Mouse (Mus musculus) midbrain, postnatal 0 days (tissue): ENCODE results near the gene Olfr211. TPM values are rescaled to one million over a fixed set of nuclear protein-coding genes. Genes with fewer than 3 reads are reported as not detected.

Experiments used
- ATAC-seq: fragments of 200-750 bp; cut with Nextera tagmentation; 2 replicates; pipeline ENCODE4 v1.8.0; 2017; ENCODE audit warnings: moderate number of reproducible peaks, mild to moderate bottlenecking, moderate TSS enrichment, moderate library complexity; ENCODE audit not compliant: low FRiP score
- DNase-seq: peaks from one replicate; pipeline ENCODE4 v3.0.0-alpha.2; 2015; ENCODE audit warnings: low spot score
- H3K27ac ChIP-seq: fragments of 300-500 bp; sonication (generic); 2 replicates; pipeline ENCODE4 v1.5.1; 2014; ENCODE audit warnings: low read depth, mild to moderate bottlenecking, low read length, mixed read lengths
- H3K27me3 ChIP-seq: fragments of 300-500 bp; sonication (generic); 2 replicates; pipeline ENCODE4 v1.6.1; 2014; ENCODE audit warnings: low read length, control low read depth, mixed read lengths; ENCODE audit not compliant: insufficient read depth
- H3K36me3 ChIP-seq: fragments of 300-500 bp; sonication (generic); 2 replicates; pipeline ENCODE4 v1.6.1; 2014; ENCODE audit warnings: low read length, control low read depth, mixed read lengths; ENCODE audit not compliant: insufficient read depth
- H3K4me1 ChIP-seq: fragments of 300-500 bp; sonication (generic); 2 replicates; pipeline ENCODE4 v1.6.1; 2014; ENCODE audit warnings: mild to moderate bottlenecking, control low read depth, antibody characterized with exemption, low read length, mixed read lengths; ENCODE audit not compliant: insufficient read depth
- H3K4me2 ChIP-seq: fragments of 300-500 bp; sonication (generic); 2 replicates; pipeline ENCODE4 v1.6.1; 2014; ENCODE audit warnings: low read depth, mild to moderate bottlenecking, low read length, mixed read lengths; ENCODE audit not compliant: poor library complexity, severe bottlenecking
- H3K4me3 ChIP-seq: fragments of 300-500 bp; sonication (generic); 2 replicates; pipeline ENCODE4 v1.5.1; 2014; ENCODE audit warnings: low read depth, mild to moderate bottlenecking, low read length, moderate library complexity
- H3K9ac ChIP-seq: fragments of 300-500 bp; sonication (generic); replicated peaks from 2 replicates; pipeline ENCODE4 v1.6.1; 2014; ENCODE audit warnings: mild to moderate bottlenecking, low read length, moderate library complexity, mixed read lengths; ENCODE audit not compliant: poor library complexity, severe bottlenecking
- H3K9me3 ChIP-seq: fragments of 300-500 bp; sonication (generic); 2 replicates; pipeline ENCODE4 v1.6.1; 2016; ENCODE audit warnings: low read length, control low read depth
- CTCF ChIP-seq: IDR thresholded peaks from 2 replicates; pipeline ENCODE4 v1.5.1; 2016; ENCODE audit warnings: antibody characterized with exemption, mild to moderate bottlenecking
- WGBS: fragments of 180-500 bp; shearing (Covaris S2); extraction: QIAGEN DNeasy Blood & Tissue Kit; methylation state at CpG from one replicate; pipeline ENCODE4 v1.1.7; 2014; 5-methylcytosine and 5-hydroxymethylcytosine counted together
- polyA plus RNA-seq: library from polyadenylated mRNA; unstranded; fragments of >200 nt; fragmentation: Nextera tagmentation; extraction: Ambion mirVana; gene quantifications from 2 replicates; pipeline ENCODE4 v1.2.1, GENCODE M21; 2015
- total RNA-seq: library from RNA; depleted of rRNA; stranded (reverse); fragments of >200 nt; gene quantifications from 2 replicates; pipeline ENCODE4 v1.2.3, GENCODE M21; 2014

Gene Olfr211
- total and polyA plus RNA-seq, 2 experiments from 2014 or later = not detected

DNA sequence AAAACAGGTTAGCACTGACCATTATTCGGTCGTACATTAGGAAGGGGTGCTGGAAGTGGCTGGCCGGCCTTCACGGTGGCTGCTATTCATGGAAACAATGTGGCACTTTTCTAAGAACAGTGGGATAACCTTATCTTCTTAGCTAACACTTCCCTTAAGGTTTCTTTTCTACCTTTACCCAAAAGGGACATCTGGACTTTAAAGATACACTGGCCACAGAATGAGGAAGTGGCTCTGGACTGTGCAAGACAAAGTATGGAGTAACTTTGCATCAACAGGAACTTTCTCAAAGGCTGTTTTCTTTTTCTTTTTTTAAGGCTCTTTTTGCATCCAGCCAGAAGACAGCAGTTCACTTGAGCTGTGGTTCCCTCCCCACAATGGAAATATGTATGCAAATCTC, 30.2 kb upstream of the Olfr211 start:
- Histone ChIP-seq H3K9ac (no peak overlapping the region), H3K4me3 (no peak overlapping the region), H3K4me1 (peaks cover 5% of the 10 kb centered on the region; the same call in 1 of the 2 replicates), H3K27ac (no peak overlapping the region), H3K4me2 (no peak overlapping the region), H3K9me3 (no peaks in the 10 kb centered on the region), H3K36me3 (no peaks in the 10 kb centered on the region), H3K27me3 (peaks cover 19% of the 10 kb centered on the region)
- DNase-seq (no peak), ATAC-seq (no peak)
- 75% methylated on average over 4 of the region's 4 CpGs for WGBS
- no peak for TF ChIP-seq CTCF

DNA sequence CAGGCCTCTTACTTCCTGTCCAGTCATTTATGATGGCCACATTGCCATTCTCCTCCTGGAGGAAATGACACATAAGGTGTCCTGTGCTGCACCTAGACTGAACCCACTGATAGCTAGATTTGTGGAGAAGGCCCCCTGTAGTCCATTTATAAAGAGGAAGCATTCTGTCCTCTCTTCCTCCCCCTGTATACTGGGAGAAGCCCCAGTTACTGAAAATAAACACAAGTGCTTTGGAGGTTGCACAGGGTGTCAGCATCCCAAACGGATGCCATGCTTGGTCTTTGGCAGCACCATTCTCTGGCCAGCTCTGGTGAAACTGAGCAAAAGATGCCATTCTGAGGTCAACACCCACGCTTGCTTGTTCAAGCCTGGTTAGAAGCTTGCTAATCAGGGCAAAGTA, 29.7 kb upstream of the Olfr211 start:
- Histone ChIP-seq H3K27ac (no peak overlapping the region), H3K27me3 (peaks cover 19% of the 10 kb centered on the region), H3K4me1 (peaks cover 5% of the 10 kb centered on the region; the same call in 1 of the 2 replicates), H3K9ac (no peak overlapping the region), H3K4me3 (no peak overlapping the region), H3K36me3 (no peaks in the 10 kb centered on the region), H3K4me2 (no peak overlapping the region), H3K9me3 (no peaks in the 10 kb centered on the region)
- 79% methylated on average over 2 of the region's 2 CpGs for WGBS
- no peak for DNase-seq
- no peak for ATAC-seq
- no peak for TF ChIP-seq CTCF

GRCm38 (mm10) chr6:116460544-116461283, 28.2 kb upstream of the Olfr211 start, which contains the start of gene Alox5:
Gene Alox5 (minus strand): TSS chr6:116461178.
- peak within 1 kb of the TSS; percentile 59 for H3K4me2 ChIP-seq
- ATAC-seq (no peak), DNase-seq (no peak)
- H3K4me1 ChIP-seq = peaks cover 5% of the 10 kb centered on the region; the same call in 1 of the 2 replicates
- no peaks in the 10 kb centered on the region for H3K9me3 ChIP-seq
- no peaks in the 10 kb centered on the region for H3K36me3 ChIP-seq
- whole genome bisulfite sequencing = 4% methylated on average over 43 of the region's 43 CpGs
- no peak within 1 kb of the TSS for H3K27ac ChIP-seq
- H3K9ac ChIP-seq = 0 out of 2 replicates have a peak within 1 kb of the TSS, but pooled peaks have one; percentile 13
- peak within 1 kb of the TSS; percentile 34 for H3K4me3 ChIP-seq
- TF ChIP-seq CTCF = peak; percentile 4; the same call in 1 of the 2 replicates
- H3K27me3 ChIP-seq = peaks cover 19% of the 10 kb centered on the region

- no peak overlapping the region for H3K27ac ChIP-seq
- no peak overlapping the region for H3K9ac ChIP-seq
- H3K4me3 ChIP-seq = no peak overlapping the region
- H3K27me3 ChIP-seq = no peaks in the 10 kb centered on the region
- H3K4me1 ChIP-seq = no peaks in the 10 kb centered on the region
- ATAC-seq (no peak), DNase-seq (peak; percentile 42)
- no peaks in the 10 kb centered on the region for H3K36me3 ChIP-seq
- 27% methylated on average over 3 of the region's 3 CpGs for WGBS
- TF ChIP-seq CTCF = peak; percentile 70
- no peak overlapping the region for H3K4me2 ChIP-seq
- no peaks in the 10 kb centered on the region for H3K9me3 ChIP-seq
Observed at GRCm38 (mm10) chr6:116468081-116468480, 20.8 kb upstream of the Olfr211 start.

DNA sequence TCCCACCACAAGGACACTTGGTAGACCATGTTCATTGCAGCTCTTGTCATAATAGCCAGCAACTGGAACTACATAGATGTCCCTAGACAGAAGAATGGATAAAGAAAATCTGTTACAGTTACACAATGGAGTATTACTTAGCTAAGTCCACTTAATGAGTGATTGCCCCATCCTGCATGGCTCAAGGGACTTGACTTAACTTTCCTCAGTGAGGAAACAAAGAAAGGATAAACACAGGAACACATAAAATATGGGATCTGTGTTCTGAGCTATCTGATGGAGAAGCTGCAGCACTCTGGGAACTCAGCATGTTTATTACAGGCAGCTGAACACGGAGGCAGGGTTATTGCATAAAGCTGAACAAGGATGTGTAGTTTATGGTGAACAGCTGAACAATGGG, 3.8 kb upstream of the Olfr211 start:
- WGBS = 76% methylated on average over 1 of the region's 1 CpGs
- Histone ChIP-seq H3K4me2 (no peak overlapping the region), H3K9me3 (no peaks in the 10 kb centered on the region), H3K9ac (no peak overlapping the region), H3K27ac (no peak overlapping the region), H3K27me3 (no peaks in the 10 kb centered on the region), H3K36me3 (no peaks in the 10 kb centered on the region), H3K4me1 (no peaks in the 10 kb centered on the region), H3K4me3 (no peak overlapping the region)
- ATAC-seq (no peak), DNase-seq (no peak)
- TF ChIP-seq CTCF = no peak

DNA sequence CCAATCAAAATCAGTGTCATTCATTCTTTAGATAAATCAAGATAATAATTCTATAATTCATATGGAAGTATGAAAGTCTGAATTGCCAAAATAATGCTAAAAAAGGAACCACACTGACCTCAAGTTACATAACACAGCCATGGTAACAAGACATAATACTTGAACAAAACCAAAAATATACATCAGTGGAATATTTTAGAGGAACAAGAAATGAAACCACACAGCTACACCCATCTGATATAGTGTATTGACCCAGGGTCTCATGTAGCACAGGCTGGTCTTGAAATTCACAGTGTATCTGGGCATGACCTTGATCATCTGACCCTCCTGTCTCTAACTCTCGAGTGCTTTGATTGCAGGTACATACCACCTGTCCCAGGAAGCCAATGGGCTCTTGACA, 2.1 kb upstream of the Olfr211 start:
- no peak overlapping the region for H3K4me3 ChIP-seq
- 68% methylated on average over 1 of the region's 1 CpGs for WGBS
- ATAC-seq (no peak), DNase-seq (no peak)
- no peaks in the 10 kb centered on the region for H3K9me3 ChIP-seq
- H3K4me1 ChIP-seq = no peaks in the 10 kb centered on the region
- TF ChIP-seq CTCF = no peak
- no peak overlapping the region for H3K27ac ChIP-seq
- no peak overlapping the region for H3K4me2 ChIP-seq
- no peaks in the 10 kb centered on the region for H3K27me3 ChIP-seq
- no peak overlapping the region for H3K9ac ChIP-seq
- no peaks in the 10 kb centered on the region for H3K36me3 ChIP-seq
